Mouse (Mus musculus) thymus, adult 2 months (tissue): Measurements from ENCODE around the gene Med17.

Source experiments
- CTCF ChIP-seq: fragments of 200-500 bp; IDR thresholded peaks from 2 replicates; pipeline ENCODE4 v1.5.1; 2012; ENCODE audit warnings: mild to moderate bottlenecking, control low read depth, low read length, moderate library complexity, borderline replicate concordance; ENCODE audit not compliant: control insufficient read depth, poor library complexity, insufficient read depth; ENCODE audit errors: extremely low read depth
- POLR2A ChIP-seq: fragments of 200-500 bp; IDR thresholded peaks from 2 replicates; pipeline ENCODE4 v1.6.1; 2012; ENCODE audit warnings: mild to moderate bottlenecking, low read length, control low read depth, moderate library complexity; ENCODE audit not compliant: control insufficient read depth, poor library complexity, insufficient read depth; ENCODE audit errors: extremely low read depth

- TF ChIP-seq CTCF (no peak), POLR2A (no peak)
Observed at GRCm38 (mm10) chr9:15242130-15242529, 37.6 kb downstream of the Med17 start.
